Mouse (Mus musculus) kidney, adult 2 months (tissue): ENCODE results near the gene Fam214a.

ENCODE experiments used
- CTCF ChIP-seq: fragments of 200-500 bp; conservative IDR thresholded peaks from 2 replicates; pipeline ENCODE4 v1.5.1; 2011; ENCODE audit warnings: low read depth, mild to moderate bottlenecking, control low read depth, low read length, moderate library complexity, mixed read lengths; ENCODE audit not compliant: insufficient read depth, insufficient read length
- POLR2A ChIP-seq: fragments of 200-500 bp; IDR thresholded peaks from one replicate; pipeline ENCODE4 v1.6.1; 2011; ENCODE audit warnings: low read depth, low read length, control low read depth

DNA sequence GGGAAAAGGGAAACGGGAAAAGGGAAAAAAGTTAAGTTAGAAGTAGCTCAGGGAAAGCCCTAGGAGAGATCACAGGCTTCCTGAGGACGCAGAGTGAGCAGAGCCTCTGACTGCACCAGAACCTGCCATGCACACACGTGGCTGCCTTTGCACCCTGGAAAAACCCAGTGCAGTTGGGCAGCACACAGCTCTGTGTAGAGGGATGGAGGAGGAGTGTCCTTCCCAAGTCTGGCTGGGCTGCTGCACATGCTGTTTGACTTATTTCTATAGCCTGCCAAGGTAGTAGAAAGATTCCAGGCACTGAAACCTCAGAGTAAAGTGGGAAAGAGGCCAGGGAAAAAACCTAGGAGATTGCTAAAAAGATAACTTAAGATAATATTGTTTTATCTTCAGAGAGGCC lies 49.6 kb downstream of the Fam214a start:
- TF ChIP-seq POLR2A (no peak), CTCF (no peak)
